Mouse (Mus musculus): ENCODE measurements around the gene Gm45233. TPM values are rescaled to one million over a fixed set of nuclear protein-coding genes. Genes with fewer than 3 reads are reported as not detected.

Gm45233 gene
- polyA plus RNA-seq, 1 experiment from 2014 or later = 0.38 TPM

DNA sequence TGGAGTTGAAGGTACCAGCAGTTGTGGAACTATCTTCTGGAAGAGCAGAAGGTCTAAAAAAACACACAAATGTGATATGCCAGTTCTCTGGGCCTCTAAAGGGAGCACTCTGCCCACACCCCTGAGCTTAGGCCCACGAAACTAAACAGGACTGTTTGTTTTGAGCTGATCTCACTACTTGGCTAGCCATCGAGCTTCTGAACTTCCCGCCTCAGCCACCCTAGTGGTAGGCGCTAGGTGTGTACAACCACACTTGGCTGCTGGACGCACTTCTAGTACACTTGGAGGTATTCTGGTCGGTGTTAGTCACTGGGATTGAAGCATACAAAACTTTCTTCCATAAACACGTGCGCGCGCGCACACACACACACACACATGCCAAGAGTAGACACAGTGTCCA lies 7.8 kb downstream of the Gm45233 start:
- no peak overlapping the region for H3K9ac ChIP-seq
- peaks cover 45% of the 10 kb centered on the region for H3K36me3 ChIP-seq
- no peak overlapping the region for H3K27ac ChIP-seq
- WGBS = 93% methylated on average over 11 of the region's 11 CpGs
- H3K9me3 ChIP-seq = no peaks in the 10 kb centered on the region
- ATAC-seq (ENCODE audit: insufficient number of reproducible peaks, insufficient read depth, low FRiP score, low TSS enrichment) = no peak
- H3K4me3 ChIP-seq = no peak overlapping the region
- no peak overlapping the region for H3K4me2 ChIP-seq (replicated peaks)
- H3K4me1 ChIP-seq = no peaks in the 10 kb centered on the region
- H3K27me3 ChIP-seq = no peaks in the 10 kb centered on the region

DNA sequence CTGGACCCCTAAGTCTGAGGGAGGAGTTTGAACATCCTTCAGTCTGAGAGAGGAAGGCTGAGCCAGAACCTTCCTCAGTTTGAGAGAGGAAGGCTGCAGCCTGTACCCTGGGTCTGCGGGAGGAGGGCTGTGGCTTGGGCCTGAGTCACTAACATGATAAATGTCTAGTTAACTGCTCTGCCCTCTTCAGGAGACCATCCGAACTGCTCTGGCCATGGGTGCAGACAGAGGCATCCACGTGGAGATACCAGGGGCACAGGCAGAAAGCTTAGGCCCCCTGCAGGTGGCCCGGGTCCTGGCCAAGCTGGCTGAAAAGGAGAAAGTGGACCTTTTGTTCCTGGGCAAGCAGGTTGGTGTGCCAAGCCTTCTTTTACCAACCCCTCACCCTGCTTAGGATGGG lies 8.7 kb downstream of the Gm45233 start:
- WGBS = 54% methylated on average over 4 of the region's 4 CpGs
- Histone ChIP-seq H3K4me3 (no peak overlapping the region), H3K9ac (no peak overlapping the region), H3K4me1 (no peaks in the 10 kb centered on the region), H3K27me3 (no peaks in the 10 kb centered on the region), H3K27ac (no peak overlapping the region), H3K4me2 (replicated peaks) (no peak overlapping the region), H3K36me3 (peaks cover 54% of the 10 kb centered on the region), H3K9me3 (no peaks in the 10 kb centered on the region)
- ATAC-seq (ENCODE audit: insufficient number of reproducible peaks, insufficient read depth, low FRiP score, low TSS enrichment) = no peak

GRCm38 (mm10) chr7:43453599-43454355 lies 9.8 kb downstream of the Gm45233 start:
- H3K4me3 ChIP-seq = no peak overlapping the region
- no peak overlapping the region for H3K9ac ChIP-seq
- no peak overlapping the region for H3K27ac ChIP-seq
- H3K4me1 ChIP-seq = no peaks in the 10 kb centered on the region
- no peak overlapping the region for H3K4me2 ChIP-seq (replicated peaks)
- 82% methylated on average over 14 of the region's 14 CpGs for WGBS
- peaks cover 59% of the 10 kb centered on the region for H3K36me3 ChIP-seq
- no peaks in the 10 kb centered on the region for H3K27me3 ChIP-seq
- H3K9me3 ChIP-seq = no peaks in the 10 kb centered on the region
- ATAC-seq (ENCODE audit: insufficient number of reproducible peaks, insufficient read depth, low FRiP score, low TSS enrichment) = no peak

DNA sequence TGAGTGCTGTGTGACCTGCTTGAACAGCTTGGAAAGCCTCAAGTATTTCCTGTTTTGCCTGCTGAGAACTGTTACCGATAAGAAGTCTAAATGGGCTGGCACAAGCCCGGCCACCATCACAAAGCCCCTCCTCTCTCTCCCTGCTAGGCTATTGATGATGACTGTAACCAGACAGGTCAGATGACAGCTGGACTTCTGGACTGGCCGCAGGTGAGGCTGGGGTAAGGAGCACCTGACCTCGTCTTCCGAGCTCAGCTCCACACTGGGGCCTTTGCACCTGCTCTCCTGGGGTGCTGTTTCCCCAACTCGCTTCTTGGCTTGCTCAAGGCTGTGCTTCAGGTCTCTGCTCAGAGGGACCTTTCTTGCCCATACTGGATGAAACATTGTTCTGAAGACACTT lies 10.4 kb downstream of the Gm45233 start:
- no peaks in the 10 kb centered on the region for H3K9me3 ChIP-seq
- WGBS = 89% methylated on average over 6 of the region's 6 CpGs
- H3K36me3 ChIP-seq = peaks cover 59% of the 10 kb centered on the region
- no peak overlapping the region for H3K9ac ChIP-seq
- ATAC-seq (ENCODE audit: insufficient number of reproducible peaks, insufficient read depth, low FRiP score, low TSS enrichment) = no peak
- no peak overlapping the region for H3K4me2 ChIP-seq (replicated peaks)
- H3K27ac ChIP-seq = no peak overlapping the region
- H3K4me1 ChIP-seq = no peaks in the 10 kb centered on the region
- no peaks in the 10 kb centered on the region for H3K27me3 ChIP-seq
- H3K4me3 ChIP-seq = no peak overlapping the region

DNA sequence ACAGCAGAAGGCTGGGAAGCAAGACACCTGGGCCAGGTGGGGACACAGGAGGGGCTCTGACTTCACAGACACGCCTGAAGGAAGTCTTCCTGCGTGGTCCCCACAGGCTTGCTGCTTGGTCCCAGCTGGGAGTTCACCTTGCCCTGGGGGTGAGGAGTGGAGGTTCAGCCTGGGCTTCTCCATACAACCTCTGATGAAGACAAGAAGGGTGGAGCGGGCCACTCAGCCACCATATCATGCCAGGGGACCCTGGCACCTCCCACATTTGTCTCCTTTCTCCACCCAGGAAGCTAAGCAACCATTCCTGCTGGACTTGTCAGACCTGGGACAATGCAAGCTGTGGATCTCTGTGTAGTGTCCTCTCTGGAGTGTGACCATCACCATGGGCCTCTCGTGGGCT lies 18.9 kb downstream of the Gm45233 start, which contains the start of gene Vsig10l:
Vsig10l (plus strand) TSS at position 301 of the 400 bp plus-strand sequence.
- WGBS = 68% methylated on average over 4 of the region's 4 CpGs
- H3K4me2 ChIP-seq (replicated peaks) = no peak within 1 kb of the TSS
- no peak within 1 kb of the TSS for H3K27ac ChIP-seq
- H3K4me1 ChIP-seq = 0 out of 2 replicates have a peak, but pooled peaks cover 4% of the 10 kb centered on the region
- H3K9ac ChIP-seq = no peak within 1 kb of the TSS
- H3K9me3 ChIP-seq = no peaks in the 10 kb centered on the region
- ATAC-seq (ENCODE audit: insufficient number of reproducible peaks, insufficient read depth, low FRiP score, low TSS enrichment) = no peak
- H3K4me3 ChIP-seq = no peak within 1 kb of the TSS
- H3K27me3 ChIP-seq = peaks cover 19% of the 10 kb centered on the region; the same call in 1 of the 2 replicates
- peaks cover 4% of the 10 kb centered on the region; the same call in 1 of the 2 replicates for H3K36me3 ChIP-seq

DNA sequence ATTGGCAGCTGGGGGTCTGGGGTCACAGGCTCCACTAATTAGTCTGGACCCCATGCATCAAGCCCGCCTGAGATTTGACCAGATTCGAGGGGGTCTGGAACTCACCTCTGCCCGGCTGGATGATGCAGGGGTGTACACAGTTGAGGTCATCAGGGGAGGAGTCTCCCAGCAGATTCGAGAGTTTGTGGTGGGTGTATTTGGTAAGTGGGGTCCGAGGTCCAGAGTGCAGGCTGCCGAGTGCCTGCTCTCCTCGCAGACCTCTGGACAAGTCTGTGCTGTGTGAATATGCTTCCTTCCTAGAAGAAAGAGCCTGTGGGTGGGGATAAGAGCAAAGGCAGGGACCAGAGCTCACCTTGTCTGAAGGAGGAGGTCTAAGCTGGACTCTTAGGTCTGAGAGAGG lies 20.0 kb downstream of the Gm45233 start:
- H3K27ac ChIP-seq = no peak overlapping the region
- 72% methylated on average over 7 of the region's 7 CpGs for WGBS
- H3K4me3 ChIP-seq = no peak overlapping the region
- no peaks in the 10 kb centered on the region for H3K9me3 ChIP-seq
- no peaks in the 10 kb centered on the region for H3K36me3 ChIP-seq
- H3K27me3 ChIP-seq = peaks cover 19% of the 10 kb centered on the region; the same call in 1 of the 2 replicates
- no peak for ATAC-seq (ENCODE audit: insufficient number of reproducible peaks, insufficient read depth, low FRiP score, low TSS enrichment)
- H3K9ac ChIP-seq = no peak overlapping the region
- no peak overlapping the region for H3K4me2 ChIP-seq (replicated peaks)
- 0 out of 2 replicates have a peak, but pooled peaks cover 4% of the 10 kb centered on the region for H3K4me1 ChIP-seq

DNA sequence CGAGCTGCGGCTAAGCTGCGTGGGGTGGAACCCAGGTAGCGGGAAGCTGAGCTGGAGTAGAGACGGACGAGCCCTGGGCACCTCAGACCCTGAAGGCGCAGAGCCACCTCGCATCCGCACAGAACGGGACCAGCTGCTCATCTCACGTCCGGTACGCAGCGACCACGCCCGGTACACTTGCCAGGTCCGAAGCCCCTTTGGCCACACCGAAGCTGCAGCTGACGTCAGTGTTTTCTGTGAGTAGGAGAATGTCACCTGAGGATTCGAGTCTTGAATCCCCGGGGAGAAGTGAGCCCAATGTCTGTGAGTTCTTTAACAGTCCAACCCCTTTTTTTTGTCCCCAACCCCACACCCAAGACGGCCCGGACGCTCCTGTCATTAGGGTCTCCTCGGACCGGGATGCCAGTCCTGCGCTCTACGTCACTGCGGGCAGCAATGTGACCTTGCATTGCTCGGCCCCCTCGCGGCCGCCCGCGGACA lies 21.0 kb downstream of the Gm45233 start:
- Histone ChIP-seq H3K27me3 (peaks cover 19% of the 10 kb centered on the region; the same call in 1 of the 2 replicates), H3K9me3 (no peaks in the 10 kb centered on the region), H3K4me3 (peak overlapping the region; percentile 40), H3K4me2 (replicated peaks) (peak overlapping the region; percentile 67), H3K4me1 (0 out of 2 replicates have a peak, but pooled peaks cover 4% of the 10 kb centered on the region), H3K9ac (no peak overlapping the region; the same call in 1 of the 2 replicates), H3K36me3 (no peaks in the 10 kb centered on the region), H3K27ac (no peak overlapping the region)
- 7% methylated on average over 35 of the region's 35 CpGs for WGBS
- no peak; the same call in none of the 2 replicates for ATAC-seq (ENCODE audit: insufficient number of reproducible peaks, insufficient read depth, low FRiP score, low TSS enrichment)

DNA sequence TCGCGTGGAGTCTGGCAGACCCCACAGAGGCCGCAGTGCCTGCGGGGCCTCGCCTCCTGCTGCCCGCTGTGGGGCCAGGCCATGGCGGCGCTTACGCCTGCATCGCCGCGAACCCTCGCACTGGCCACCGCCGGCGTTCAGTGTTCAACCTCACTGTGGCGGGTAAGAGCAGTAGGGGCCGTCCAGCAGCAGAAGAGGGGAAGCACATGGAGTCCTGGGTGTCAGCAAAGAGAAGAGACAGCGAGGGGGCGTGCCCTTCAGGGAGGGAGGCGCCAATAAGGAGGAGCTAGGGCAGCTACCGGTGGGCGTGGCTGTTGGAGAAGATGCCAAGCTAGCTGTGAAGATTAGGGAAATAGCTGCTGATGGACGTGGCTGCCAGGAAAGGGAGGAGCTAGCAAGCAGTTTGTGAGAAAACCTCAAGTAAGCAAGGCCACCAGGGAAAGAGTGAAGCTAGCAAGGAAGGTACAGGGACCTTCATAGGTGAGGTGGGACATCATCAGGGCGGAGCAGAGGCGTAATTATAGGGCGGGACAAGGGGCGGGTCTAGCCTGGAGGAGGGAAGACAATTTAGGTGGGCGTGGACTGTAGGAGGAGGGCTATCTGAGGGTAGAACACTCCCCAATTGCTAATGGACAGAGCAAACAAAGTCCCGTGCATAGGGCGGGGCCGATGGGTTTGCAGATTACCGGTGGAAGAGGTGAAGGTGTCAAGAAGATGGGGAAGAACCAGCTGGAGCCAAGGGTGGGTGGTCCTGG lies 21.6 kb downstream of the Gm45233 start:
- Histone ChIP-seq H3K9ac (no peak overlapping the region; the same call in 1 of the 2 replicates), H3K4me2 (replicated peaks) (peak overlapping the region; percentile 67), H3K4me3 (peak overlapping the region; percentile 40), H3K36me3 (no peaks in the 10 kb centered on the region), H3K27me3 (peaks cover 19% of the 10 kb centered on the region; the same call in 1 of the 2 replicates), H3K9me3 (no peaks in the 10 kb centered on the region), H3K4me1 (0 out of 2 replicates have a peak, but pooled peaks cover 4% of the 10 kb centered on the region), H3K27ac (no peak overlapping the region)
- peak; percentile 83 for ATAC-seq (ENCODE audit: insufficient number of reproducible peaks, insufficient read depth, low FRiP score, low TSS enrichment)
- WGBS = under 1% methylated on average over 33 of the region's 33 CpGs

- H3K9me3 ChIP-seq = no peaks in the 10 kb centered on the region
- peak overlapping the region; percentile 40 for H3K4me3 ChIP-seq
- WGBS = under 1% methylated on average over 32 of the region's 33 CpGs
- H3K9ac ChIP-seq = peak overlapping the region; percentile 53; the same call in 1 of the 2 replicates
- no peak overlapping the region for H3K27ac ChIP-seq
- peaks cover 19% of the 10 kb centered on the region; the same call in 1 of the 2 replicates for H3K27me3 ChIP-seq
- peak; percentile 28; the same call in 1 of the 2 replicates for ATAC-seq (ENCODE audit: insufficient number of reproducible peaks, insufficient read depth, low FRiP score, low TSS enrichment)
- H3K4me1 ChIP-seq = 0 out of 2 replicates have a peak, but pooled peaks cover 4% of the 10 kb centered on the region
- H3K4me2 ChIP-seq (replicated peaks) = peak overlapping the region; percentile 67
- H3K36me3 ChIP-seq = no peaks in the 10 kb centered on the region
Observed at GRCm38 (mm10) chr7:43466099-43466694, 22.3 kb downstream of the Gm45233 start.

DNA sequence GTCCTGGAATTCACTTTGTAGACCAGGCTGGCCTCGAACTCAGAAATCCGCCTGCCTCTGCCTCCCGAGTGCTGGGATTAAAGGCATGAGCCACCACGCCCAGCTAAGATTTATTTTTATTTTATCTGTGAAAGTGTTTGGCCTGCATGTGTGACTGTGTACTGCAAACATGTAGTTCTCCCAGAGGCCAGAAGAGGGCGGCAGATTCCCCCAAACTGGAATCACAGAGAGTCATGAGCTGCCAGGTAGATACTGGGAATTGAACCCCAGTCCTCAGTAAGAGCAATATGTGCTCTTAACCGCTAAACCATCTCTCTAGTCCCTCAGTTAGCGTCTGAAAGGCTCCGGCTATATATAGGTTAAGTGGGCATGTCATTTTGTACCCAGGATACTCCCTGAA lies 26.4 kb downstream of the Gm45233 start:
- WGBS = 44% methylated on average over 8 of the region's 8 CpGs
- H3K27me3 ChIP-seq = peaks cover 15% of the 10 kb centered on the region
- no peaks in the 10 kb centered on the region for H3K9me3 ChIP-seq
- no peak overlapping the region for H3K4me2 ChIP-seq (replicated peaks)
- H3K9ac ChIP-seq = no peak overlapping the region
- H3K4me3 ChIP-seq = no peak overlapping the region
- H3K27ac ChIP-seq = no peak overlapping the region
- H3K4me1 ChIP-seq = 0 out of 2 replicates have a peak, but pooled peaks cover 4% of the 10 kb centered on the region
- no peak for ATAC-seq (ENCODE audit: insufficient number of reproducible peaks, insufficient read depth, low FRiP score, low TSS enrichment)
- H3K36me3 ChIP-seq = peaks cover 5% of the 10 kb centered on the region; the same call in 1 of the 2 replicates

DNA sequence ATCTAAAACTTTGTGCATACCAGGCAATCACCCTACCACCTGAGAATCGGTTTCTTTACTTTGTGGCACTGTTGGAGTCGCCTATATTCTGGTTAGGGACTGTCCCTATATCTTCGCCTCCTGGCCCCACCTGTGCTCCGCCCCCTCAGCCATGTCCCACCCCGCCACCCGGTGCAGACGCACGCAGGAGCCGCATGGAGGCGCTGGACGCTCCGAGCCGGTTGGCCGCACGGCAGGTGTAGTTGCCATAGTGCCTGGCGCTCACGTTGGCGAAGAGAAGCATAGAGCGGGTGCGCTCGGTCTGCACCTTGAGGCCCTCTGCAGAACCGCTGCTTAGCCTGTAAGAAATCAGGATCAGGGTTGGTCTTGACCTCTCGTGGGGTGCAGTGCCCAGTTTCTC lies 31.8 kb downstream of the Gm45233 start:
- peaks cover 6% of the 10 kb centered on the region; the same call in 1 of the 2 replicates for H3K36me3 ChIP-seq
- H3K4me2 ChIP-seq (replicated peaks) = no peak overlapping the region
- ATAC-seq (ENCODE audit: insufficient number of reproducible peaks, insufficient read depth, low FRiP score, low TSS enrichment) = 0 out of 2 replicates have a peak, but pooled peaks have one; percentile 2
- H3K27me3 ChIP-seq = peaks cover 53% of the 10 kb centered on the region
- H3K4me1 ChIP-seq = 0 out of 2 replicates have a peak, but pooled peaks cover 4% of the 10 kb centered on the region
- no peak overlapping the region for H3K9ac ChIP-seq
- H3K9me3 ChIP-seq = no peaks in the 10 kb centered on the region
- no peak overlapping the region for H3K27ac ChIP-seq
- H3K4me3 ChIP-seq = no peak overlapping the region
- 7% methylated on average over 23 of the region's 23 CpGs for WGBS

Data from embryonic facial prominence, embryonic 12.5 days (tissue).